In genomic region chr9:66575041-66575877, GRCm38 (mm10) we compare ENCODE assay signal across 19 mouse cellular contexts. TPM values are rescaled to one million over a fixed set of nuclear protein-coding genes. Genes with fewer than 3 reads are reported as not detected.
DNase-seq lines count a peak whose midpoint lies in the region; ATAC-seq and TF ChIP-seq lines count a peak whose summit lies in the region.
"Had no signal": no experiment of that assay in that cellular context is flagged by ENCODE, and none has a peak within 500 bp of the region (broad histone marks: within the 10 kb centered on the region; RNA-seq: fewer than 3 reads in every experiment).

No protein-coding gene starts in this region.

- peaks cover 21% of the 10 kb centered on the region for H3K4me1 ChIP-seq in liver, adult 2 months (ENCODE audit: control insufficient read depth, insufficient read depth, low read length)
- H3K4me1 ChIP-seq in intestine, postnatal 0 days (replicated peaks; ENCODE audit: control insufficient read depth, insufficient read depth, low read length): peaks cover 3% of the 10 kb centered on the region; the same call in 1 of the 2 replicates
- peaks cover 18% of the 10 kb centered on the region for H3K4me1 ChIP-seq in liver, postnatal 0 days (ENCODE audit: insufficient read depth)
- H3K4me1 ChIP-seq: hindbrain, embryonic 10.5 days had no signal

- TF ChIP-seq POLR2A in liver, adult 2 months (IDR thresholded peaks at IDR 0.05; ENCODE audit: extremely low read depth, insufficient read depth, low read length): no peak

- no peaks in the 10 kb centered on the region for H3K9me3 ChIP-seq in intestine, postnatal 0 days (ENCODE audit: control insufficient read depth)
- no peaks in the 10 kb centered on the region for H3K9me3 ChIP-seq in liver, postnatal 0 days (ENCODE audit: low read length)
- H3K9me3 ChIP-seq: embryonic facial prominence, embryonic 13.5 days; hindbrain, embryonic 10.5 days; midbrain, embryonic 12.5 days; neural tube, embryonic 12.5 days had no signal

- H3K4me2 ChIP-seq in intestine, postnatal 0 days (replicated peaks; ENCODE audit: low read depth): peak overlapping the region; percentile 51
- peak overlapping the region; percentile 24; the same call in 1 of the 2 replicates for H3K4me2 ChIP-seq in liver, postnatal 0 days (ENCODE audit: low read depth, low read length)
- H3K4me2 ChIP-seq: embryonic facial prominence, embryonic 13.5 days; midbrain, embryonic 12.5 days; neural tube, embryonic 12.5 days had no signal

- H3K36me3 ChIP-seq in liver, adult 2 months (ENCODE audit: control insufficient read depth, insufficient read depth, low read length): no peaks in the 10 kb centered on the region; the same call in 1 of the 2 replicates
- peaks cover 4% of the 10 kb centered on the region for H3K36me3 ChIP-seq in intestine, postnatal 0 days (ENCODE audit: control insufficient read depth, insufficient read depth)
- no peaks in the 10 kb centered on the region; the same call in 1 of the 2 replicates for H3K36me3 ChIP-seq in liver, postnatal 0 days (replicated peaks; ENCODE audit: insufficient read depth, low read length)
- H3K36me3 ChIP-seq: embryonic facial prominence, embryonic 13.5 days; neural tube, embryonic 12.5 days had no signal

- DNase-seq in liver, adult 2 months (ENCODE audit: extremely low read depth, low read depth, low spot score): peak; percentile 65
- DNase-seq in liver: no peak
- DNase-seq in liver, postnatal 0 days: no peak
- DNase-seq in spleen, adult 12 weeks (ENCODE audit: low spot score): no peak
- no peak for DNase-seq in ovary, postnatal 10 days (ENCODE audit: low spot score)
- DNase-seq: B cell, adult 2 months; cerebellum, adult 2 months; gastrocnemius, postnatal 36 days; lung, adult 2 months; right cerebral cortex, adult 18-20 months; thymus, adult 2 months had no signal

- peaks cover 31% of the 10 kb centered on the region for H3K79me2 ChIP-seq in liver, adult 2 months (ENCODE audit: control insufficient read depth, insufficient read depth, low read length)

- WGBS in liver, adult 2 months: 25% methylated on average over 1 of the region's 1 CpGs
- WGBS in intestine, postnatal 0 days: 46% methylated on average over 1 of the region's 1 CpGs
- WGBS in liver, postnatal 0 days (ENCODE audit: insufficient replicate concordance): 53% methylated on average over 1 of the region's 1 CpGs

- H3K4me3 ChIP-seq in liver, adult 2 months (ENCODE audit: insufficient read depth, low read depth, low read length): no peak overlapping the region
- H3K4me3 ChIP-seq in intestine, postnatal 0 days (ENCODE audit: low read depth, low read length): no peak overlapping the region
- no peak overlapping the region for H3K4me3 ChIP-seq in liver, postnatal 0 days (ENCODE audit: low read depth, low read length)
- H3K4me3 ChIP-seq: embryonic facial prominence, embryonic 13.5 days; hindbrain, embryonic 10.5 days; midbrain, embryonic 12.5 days; neural tube, embryonic 12.5 days had no signal

- peak overlapping the region; percentile 91 for H3K27ac ChIP-seq in liver, adult 2 months (replicated peaks; ENCODE audit: insufficient read depth, low read depth, low read length)
- H3K27ac ChIP-seq in intestine, postnatal 0 days (ENCODE audit: low read depth, low read length): peak overlapping the region; percentile 83
- H3K27ac ChIP-seq in liver, postnatal 0 days (ENCODE audit: low read depth): peak overlapping the region; percentile 2; the same call in 1 of the 2 replicates
- H3K27ac ChIP-seq: embryonic facial prominence, embryonic 13.5 days; hindbrain, embryonic 10.5 days; macrophage; midbrain, embryonic 12.5 days; neural tube, embryonic 12.5 days had no signal

- H3K9ac ChIP-seq in liver, adult 2 months (ENCODE audit: low read depth, low read length): peak overlapping the region; percentile 64
- H3K9ac ChIP-seq in intestine, postnatal 0 days (ENCODE audit: low read depth, low read length): 0 out of 2 replicates have a peak overlapping the region, but pooled peaks have one; percentile 8
- H3K9ac ChIP-seq in liver, postnatal 0 days (replicated peaks): no peak overlapping the region
- H3K9ac ChIP-seq: embryonic facial prominence, embryonic 13.5 days; midbrain, embryonic 12.5 days; neural tube, embryonic 12.5 days had no signal

- H3K27me3 ChIP-seq in liver, adult 2 months (ENCODE audit: control insufficient read depth, insufficient read depth, low read length): no peaks in the 10 kb centered on the region
- H3K27me3 ChIP-seq in intestine, postnatal 0 days (replicated peaks; ENCODE audit: control insufficient read depth, insufficient read depth, low read length): no peaks in the 10 kb centered on the region
- H3K27me3 ChIP-seq in liver, postnatal 0 days (ENCODE audit: insufficient read depth, low read length): no peaks in the 10 kb centered on the region
- H3K27me3 ChIP-seq: embryonic facial prominence, embryonic 13.5 days; midbrain, embryonic 12.5 days; neural tube, embryonic 12.5 days had no signal

- ATAC-seq in intestine, postnatal 0 days: peak; percentile 66
- peak; percentile 62 for ATAC-seq in liver, postnatal 0 days
- no peak for ATAC-seq in megakaryocyte, adult 5-6 weeks (ENCODE audit: poor library complexity, severe bottlenecking)
- ATAC-seq: forebrain, embryonic 16.5 days had no signal

- TF ChIP-seq CTCF in liver, adult 2 months (IDR thresholded peaks at IDR 0.05; ENCODE audit: low read depth, low read length): no peak
- TF ChIP-seq CTCF in intestine, postnatal 0 days (IDR thresholded peaks at IDR 0.05; ENCODE audit: low read depth): no peak
- no peak for TF ChIP-seq CTCF in liver, postnatal 0 days (IDR thresholded peaks at IDR 0.05; ENCODE audit: low read depth)

- no peak for TF ChIP-seq EP300 in liver, postnatal 0 days (IDR thresholded peaks at IDR 0.05; ENCODE audit: low read depth)

RNA-seq across cellular contexts. Expression of gene Usp3, which starts 17.7 kb away (rescaled TPM):
- total RNA-seq in liver, adult 2 months (2014; rRNA removed): 37.7 and 41.5 TPM in 2 replicates
- polyA plus RNA-seq in liver, adult 2 months (2012; rRNA removed): 9.8 and 11.2 TPM in 2 replicates
- polyA plus RNA-seq in intestine, postnatal 0 days (2015; fragmentation: Nextera tagmentation; extraction: Ambion mirVana): 63.5 and 70.3 TPM in 2 replicates
- polyA plus RNA-seq in liver, postnatal 0 days (2015; fragmentation: Nextera tagmentation; extraction: Ambion mirVana): 19.8 and 21.6 TPM in 2 replicates
- 86.9 and 97.6 TPM in 2 replicates for total RNA-seq in megakaryocyte, adult 5-6 weeks (2015)
- total RNA-seq in megakaryocyte, adult 5-6 weeks (2017): 68.1 and 75.5 TPM in 2 replicates

Comparison
In these comparisons a context has a peak if more than half of its experiments do, and no peak if none do; other contexts are left out.
1. H3K27ac ChIP-seq: peak in every context shown above with its lines; median percentile 91 in liver, adult 2 months; 83 in intestine, postnatal 0 days; 2 in liver, postnatal 0 days.